Mouse (Mus musculus): ENCODE data around the gene Gdf5.

The Gdf5 gene

GRCm38 (mm10) chr2:155946499-155946898 lies 1.3 kb upstream of the Gdf5 start:
- ChIA-PET POLR2A (interaction anchor here in 3 of 4 experiments (0.6 to 9.1 kb wide), 20 partner anchors 10 to 305 kb away, joined by 3 to 75 read pairs (median 4); partner anchors contain the start of genes Cep250 (in 3 of the 3) and BC029722 (in 2 of the 3)), CTCF (interaction anchor here (0.5 to 2.4 kb wide), 53 partner anchors 9 to 1298 kb away, joined by 3 to 32 read pairs (median 4); partner anchors contain the start of genes Cep250 (in 2 of the 4), Acss2 (in 1 of the 4), BC029722 (in 1 of the 4) and Eif6 (in 1 of the 4))

DNA sequence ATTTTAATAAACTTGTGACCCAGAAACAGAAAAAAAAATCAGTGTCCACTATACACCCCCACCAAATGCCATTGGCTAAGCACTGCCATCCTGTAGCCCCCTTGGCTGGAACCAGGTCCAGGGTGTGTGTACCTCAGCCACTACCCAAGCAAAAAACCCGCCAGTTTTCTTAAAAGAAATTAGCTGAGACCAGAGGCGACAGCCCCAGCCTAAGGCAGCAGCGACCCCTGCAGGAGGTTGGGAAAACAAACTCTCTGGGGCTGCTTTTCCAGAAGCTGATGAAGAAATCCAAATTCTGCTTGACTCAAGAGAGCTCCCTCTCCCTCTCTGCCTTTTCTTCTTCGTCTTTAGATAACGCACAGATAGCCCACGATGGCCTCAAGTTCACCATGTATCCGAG lies 902 bp upstream of the Gdf5 start:
- ChIA-PET POLR2A (interaction anchor here in 3 of 4 experiments (0.6 to 9.1 kb wide), 21 partner anchors 9 to 305 kb away, joined by 3 to 75 read pairs (median 4); partner anchors contain the start of genes Cep250 (in 3 of the 3), BC029722 (in 2 of the 3), Cpne1 (in 1 of the 3) and Rbm12 (in 1 of the 3)), CTCF (interaction anchor here (0.5 to 2.4 kb wide), 55 partner anchors 10 to 1297 kb away, joined by 3 to 32 read pairs (median 4); partner anchors contain the start of genes Cep250 (in 2 of the 4), Acss2 (in 1 of the 4), BC029722 (in 1 of the 4) and Eif6 (in 1 of the 4))

DNA sequence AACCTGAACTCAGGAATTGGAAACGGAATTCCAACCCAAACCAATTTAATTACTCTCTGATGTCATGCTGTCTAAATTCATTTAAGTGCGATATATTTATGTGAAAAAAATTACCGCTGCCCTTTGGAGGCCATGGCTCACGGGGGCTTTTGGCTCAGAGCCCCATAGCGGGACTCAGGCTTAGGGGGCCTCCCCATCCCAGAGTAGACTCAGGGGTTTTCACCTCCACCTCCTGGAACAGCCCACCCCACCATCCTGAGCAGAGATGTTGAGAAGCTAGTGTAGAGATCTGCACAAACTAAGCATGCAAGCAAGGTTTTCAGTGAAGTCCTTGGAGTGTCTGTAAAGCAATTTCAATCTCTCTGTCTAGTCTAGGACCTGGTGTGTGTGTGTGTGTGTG lies 413 bp upstream of the Gdf5 start:
- POLR2A ChIA-PET, result interaction anchor here in 3 of 4 experiments (0.6 to 9.1 kb wide), 16 partner anchors 9 to 701 kb away, joined by 3 to 75 read pairs (median 4); partner anchors contain the start of genes Cep250 (in 3 of the 3), BC029722 (in 1 of the 3), Cpne1 (in 1 of the 3) and Rbm12 (in 1 of the 3)
- CTCF ChIA-PET, result interaction anchor here (0.7 to 2.4 kb wide), 37 partner anchors 9 to 428 kb away, joined by 3 to 32 read pairs (median 4); partner anchors contain the start of genes Cep250 (in 2 of the 4), Acss2 (in 1 of the 4), BC029722 (in 1 of the 4) and Eif6 (in 1 of the 4)

GRCm38 (mm10) chr2:155944685-155945084 lies 482 bp downstream of the Gdf5 start:
- CTCF ChIA-PET, result no interaction called here

GRCm38 (mm10) chr2:155943463-155943862 lies 1.7 kb downstream of the Gdf5 start:
- ChIA-PET POLR2A (interaction anchor here in 3 of 4 experiments (0.9 to 9.1 kb wide), 9 partner anchors 13 to 70 kb away, joined by 3 to 75 read pairs (median 3); partner anchors contain the start of gene Cep250 (in 3 of the 3)), CTCF (no interaction called here)

More at GRCm38 (mm10) chr2:155944685-155945084, 482 bp downstream of the Gdf5 start:
- POLR2A ChIA-PET, result interaction anchor here in 3 of 4 experiments (0.6 to 9.1 kb wide), 10 partner anchors 11 to 702 kb away, joined by 3 to 75 read pairs (median 4); partner anchors contain the start of genes Cep250 (in 2 of the 3), Cpne1 (in 1 of the 3) and Rbm12 (in 1 of the 3)

GRCm38 (mm10) chr2:155941697-155942442 lies 3.3 kb downstream of the Gdf5 start:
- ChIA-PET CTCF (no interaction called here), POLR2A (interaction anchor here in 2 of 4 experiments (1.2 to 9.1 kb wide), 9 partner anchors 9 to 1721 kb away, joined by 3 to 75 read pairs (median 5); partner anchors contain the start of genes Cep250 (in 2 of the 2) and Uqcc1 (in 1 of the 2))

DNA sequence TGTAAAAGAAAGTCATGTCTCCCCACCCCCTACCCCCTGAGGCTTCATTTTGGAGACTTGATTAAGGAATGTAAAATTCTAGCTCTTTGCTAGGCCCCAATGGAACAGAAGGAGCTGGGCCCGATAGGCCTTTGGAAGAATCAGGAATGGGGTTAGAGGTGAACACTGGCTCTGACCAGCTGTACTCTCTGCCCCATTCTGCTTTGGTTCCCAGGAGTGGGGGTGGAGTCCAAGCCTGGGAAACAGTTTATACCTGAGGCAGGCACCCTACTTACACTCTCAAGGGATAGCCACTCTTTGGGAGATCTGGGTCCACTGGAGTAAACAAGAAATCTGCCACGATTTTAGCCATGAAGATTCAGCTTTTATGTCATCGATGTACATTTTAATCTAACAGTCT lies 4.5 kb downstream of the Gdf5 start, which contains the start of gene Gm15557:
Gene Gm15557, plus strand, starts transcription at position 48 of the 400 bp plus-strand sequence.
- CTCF ChIA-PET, result interaction anchor here in 2 of 4 experiments (0.6 to 1.0 kb wide), 2 partner anchors 9 to 62 kb away, joined by 3 read pairs; no protein-coding TSS in a partner anchor
- POLR2A ChIA-PET, result interaction anchor here (0.6 to 9.1 kb wide), 20 partner anchors 9 to 170 kb away, joined by 3 to 75 read pairs (median 4); partner anchors contain the start of genes Uqcc1 (in 3 of the 4), Cep250 (in 1 of the 4) and Eif6 (in 1 of the 4)

GRCm38 (mm10) chr2:155939897-155940529 lies 5.2 kb downstream of the Gdf5 start:
- POLR2A ChIA-PET, result interaction anchor here (0.6 to 9.1 kb wide), 22 partner anchors 9 to 277 kb away, joined by 3 to 75 read pairs (median 4); partner anchors contain the start of genes Uqcc1 (in 3 of the 4), Cep250 (in 2 of the 4) and Eif6 (in 1 of the 4)
- CTCF ChIA-PET, result interaction anchor here in 2 of 4 experiments (0.6 to 1.0 kb wide), 2 partner anchors 11 to 61 kb away, joined by 3 read pairs; no protein-coding TSS in a partner anchor

DNA sequence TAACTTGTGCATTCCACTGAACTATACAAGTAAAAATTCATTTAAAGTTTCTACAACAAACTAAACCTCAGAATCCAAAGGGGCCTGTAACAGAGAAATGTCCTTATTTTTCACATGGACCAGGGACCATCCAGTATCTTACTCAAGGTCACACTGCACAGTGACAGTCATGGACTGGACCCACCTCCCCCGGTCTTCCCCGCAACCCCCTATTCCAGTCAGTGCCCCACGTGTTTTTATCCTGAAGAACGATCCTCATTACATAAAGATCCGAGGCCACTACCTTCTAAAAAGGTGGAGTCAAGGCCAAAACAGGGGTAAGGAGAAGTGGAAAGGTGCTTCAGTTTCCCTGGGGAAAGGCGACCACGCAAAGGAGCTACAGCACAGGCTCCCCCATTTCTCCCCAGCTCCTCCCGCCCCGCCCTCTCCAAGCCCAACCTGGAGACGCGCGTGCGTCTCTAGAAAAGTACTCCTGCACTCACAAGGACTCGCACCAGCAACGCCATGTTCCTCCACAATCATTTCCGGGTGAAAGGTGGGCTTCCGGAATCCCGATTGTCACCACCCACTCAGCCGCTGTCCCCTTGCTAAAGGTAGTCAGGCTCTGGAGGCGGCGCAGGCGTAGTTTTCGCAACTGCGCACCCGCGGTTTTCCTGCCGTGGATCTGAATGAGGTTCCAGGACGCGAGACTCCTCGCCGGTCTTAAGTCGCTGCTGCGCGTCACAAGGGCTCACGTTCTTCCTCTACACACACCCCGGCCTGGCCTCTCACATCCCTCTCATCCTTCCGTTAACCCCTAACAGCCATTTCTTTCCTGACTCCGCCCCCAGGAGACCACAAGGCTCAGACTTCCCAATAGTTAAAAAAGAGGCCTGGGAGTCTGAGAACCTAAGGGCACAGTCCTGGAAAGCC lies 15.4 kb downstream of the Gdf5 start, which contains the start of gene Uqcc1:
Gene Uqcc1, minus strand, starts transcription at position 780 of the 912 bp plus-strand sequence.
- CTCF ChIA-PET, result interaction anchor here in 1 of 4 experiments (1.1 kb wide), 1 partner anchor 16 kb away, joined by 6 read pairs; no protein-coding TSS in a partner anchor
- POLR2A ChIA-PET, result interaction anchor here (0.6 to 3.4 kb wide), 21 partner anchors 10 to 182 kb away, joined by 3 to 46 read pairs (median 4); partner anchors contain the start of genes Gm15557 (in 3 of the 4), Cep250 (in 2 of the 4), Cpne1 (in 1 of the 4) and Gdf5 (in 1 of the 4)

DNA sequence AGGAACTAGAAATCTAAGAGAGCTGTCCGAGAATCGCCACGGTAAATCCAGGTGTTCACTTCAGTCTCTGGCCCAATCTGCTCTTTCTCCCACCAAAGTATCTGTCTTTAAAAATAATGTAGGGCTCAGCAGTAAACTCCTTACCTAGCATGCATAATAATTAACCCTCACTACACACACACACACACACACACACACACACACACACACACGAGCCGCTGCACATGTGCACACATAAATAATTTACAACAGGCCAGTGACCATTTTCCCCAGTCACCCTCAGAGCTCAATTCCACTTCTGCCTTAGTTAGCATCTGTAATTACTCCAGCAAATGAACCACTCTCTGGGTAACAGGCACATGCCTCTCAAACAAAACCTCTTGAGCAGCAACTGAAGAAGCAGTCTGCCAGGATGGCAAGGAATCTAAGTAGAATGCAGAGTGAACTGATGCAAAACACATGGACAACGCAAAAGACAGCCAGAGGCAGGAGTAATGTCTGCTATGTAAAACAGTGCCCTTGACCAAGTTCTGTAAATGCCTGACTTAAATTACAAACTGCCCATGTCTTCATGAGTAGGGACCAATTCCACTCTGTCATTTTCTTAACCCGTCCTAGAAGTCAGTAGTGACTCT lies 16.3 kb downstream of the Gdf5 start:
- CTCF ChIA-PET, result interaction anchor here in 1 of 4 experiments (0.7 kb wide), 1 partner anchor 11 kb away, joined by 3 read pairs; no protein-coding TSS in a partner anchor
- POLR2A ChIA-PET, result interaction anchor here in 2 of 4 experiments (0.7 to 3.4 kb wide), 20 partner anchors 11 to 250 kb away, joined by 3 to 46 read pairs (median 3); partner anchors contain the start of genes Cep250 (in 2 of the 2), Gm15557 (in 2 of the 2), Cpne1 (in 1 of the 2) and Rbm12 (in 1 of the 2)

DNA sequence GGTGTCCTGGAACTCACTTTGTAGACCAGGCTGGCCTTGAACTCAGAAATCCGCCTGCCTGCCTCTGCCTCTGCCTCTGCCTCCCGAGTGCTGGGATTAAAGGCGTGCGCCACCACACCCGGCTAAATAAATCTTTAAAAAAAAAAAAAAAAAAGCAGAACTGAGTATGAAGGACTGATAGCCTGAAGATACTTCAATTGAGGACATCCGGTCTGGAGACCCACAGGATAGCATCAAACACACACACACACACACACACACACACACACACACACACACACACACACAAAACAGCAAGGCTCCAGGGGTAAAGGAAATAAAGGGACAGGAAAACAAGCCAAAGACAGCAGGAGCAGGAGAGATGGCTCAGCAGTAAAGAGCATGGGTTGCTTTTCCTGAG lies 20.0 kb downstream of the Gdf5 start:
- CTCF ChIA-PET, result interaction anchor here in 1 of 4 experiments (0.9 to 1.0 kb wide), 2 partner anchors 21 to 122 kb away, joined by 3 read pairs; no protein-coding TSS in a partner anchor
- POLR2A ChIA-PET, result interaction anchor here in 3 of 4 experiments (0.7 to 1.1 kb wide), 5 partner anchors 11 to 793 kb away, joined by 3 to 4 read pairs (median 3); partner anchors contain the start of gene Cep250 (in 1 of the 3)

GRCm38 (mm10) chr2:155923143-155923542 lies 22.0 kb downstream of the Gdf5 start:
- ChIA-PET CTCF (interaction anchor here in 2 of 4 experiments (0.6 to 0.8 kb wide), 3 partner anchors 23 to 631 kb away, joined by 3 to 7 read pairs (median 4); no protein-coding TSS in a partner anchor), POLR2A (interaction anchor here in 2 of 4 experiments (0.6 to 1.2 kb wide), 4 partner anchors 19 to 188 kb away, joined by 3 to 5 read pairs (median 3); partner anchors contain the start of genes Cpne1 (in 1 of the 2) and Rbm12 (in 1 of the 2))

GRCm38 (mm10) chr2:155914684-155915083 lies 30.5 kb downstream of the Gdf5 start:
- POLR2A ChIA-PET, result interaction anchor here in 2 of 4 experiments (0.6 to 1.0 kb wide), 2 partner anchors 11 kb away, joined by 3 read pairs; no protein-coding TSS in a partner anchor
- CTCF ChIA-PET, result no interaction called here

GRCm38 (mm10) chr2:155903632-155904008 lies 41.5 kb downstream of the Gdf5 start:
- ChIA-PET POLR2A (interaction anchor here in 2 of 4 experiments (0.5 to 2.9 kb wide), 8 partner anchors 8 to 47 kb away, joined by 3 to 8 read pairs (median 4); no protein-coding TSS in a partner anchor), CTCF (interaction anchor here in 1 of 4 experiments (0.7 kb wide), 1 partner anchor 51 kb away, joined by 3 read pairs; no protein-coding TSS in a partner anchor)

DNA sequence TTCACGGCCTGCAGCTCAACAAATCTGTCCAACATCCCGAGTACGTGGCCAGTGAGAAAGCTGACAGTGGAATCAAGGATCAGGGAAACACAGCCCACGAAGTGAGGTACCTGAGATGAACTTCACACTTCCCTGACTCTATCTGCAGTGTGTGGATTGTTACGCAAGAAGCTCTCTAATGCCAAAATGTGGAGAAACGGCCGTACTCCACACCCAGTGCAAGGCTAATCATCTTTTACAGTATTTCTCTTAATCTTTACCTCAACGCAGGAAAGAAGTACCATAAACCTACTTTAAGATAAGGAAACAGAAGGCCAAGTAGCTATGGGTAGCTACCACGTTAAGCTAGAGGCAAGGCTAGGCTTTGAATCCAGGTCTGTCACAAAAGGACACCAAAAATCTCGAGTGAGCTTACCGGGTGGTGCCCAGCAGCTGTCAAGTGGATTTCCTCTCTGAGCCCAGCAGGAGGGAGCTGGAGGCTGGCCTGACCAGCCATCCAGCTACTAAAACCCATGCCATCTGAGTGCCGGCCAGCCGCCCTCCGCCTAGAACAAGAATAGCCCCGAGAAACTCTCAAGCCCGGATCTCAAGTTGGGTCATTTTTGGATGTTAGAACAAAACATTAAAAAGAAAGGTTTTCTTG lies 42.1 kb downstream of the Gdf5 start:
- ChIA-PET POLR2A (interaction anchor here in 2 of 4 experiments (0.5 to 2.9 kb wide), 7 partner anchors 12 to 54 kb away, joined by 3 to 8 read pairs (median 4); no protein-coding TSS in a partner anchor), CTCF (interaction anchor here in 2 of 4 experiments (0.6 to 0.7 kb wide), 3 partner anchors 36 to 711 kb away, joined by 3 to 6 read pairs (median 3); no protein-coding TSS in a partner anchor)

All from embryonic stem cell, embryonic (primary cell).